Mouse (Mus musculus): ENCODE measurements at regions not wholly inside any gene's neighbourhood (a gene's known extent, or its start where the extent isn't known, plus 50 kb on each side); places are given as distances from the start of the nearest gene placed in this dataset.
A peak's percentile ranks its signal among the peaks of the same experiment; 100 is the strongest.

GRCm38 (mm10) chr17:85932360-85933132 lies 212.4 kb downstream of the Srbd1 start:
- no peak for DNase-seq (ENCODE audit: low spot score in 2 of 2)

DNA sequence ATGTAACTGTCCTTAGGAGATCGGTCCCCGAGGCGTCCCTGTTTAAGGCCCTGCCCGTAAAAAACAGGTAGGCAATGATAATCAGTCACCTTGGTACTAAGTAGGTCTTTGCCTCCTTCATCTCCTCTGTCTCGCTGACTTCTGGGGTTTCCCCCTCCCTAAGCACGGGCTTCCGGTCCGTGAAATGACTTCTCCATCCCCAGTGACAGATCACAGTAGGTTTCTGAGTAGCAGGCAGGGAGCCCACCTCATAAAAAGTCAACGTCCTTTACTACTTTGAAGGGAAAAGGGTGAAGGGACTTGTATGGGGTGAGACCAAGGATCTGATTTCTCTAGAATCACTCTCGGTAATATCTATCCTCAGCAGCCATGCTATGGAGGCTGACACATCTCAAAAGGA lies 213.0 kb downstream of the Srbd1 start:
- no peak for DNase-seq (ENCODE audit: low spot score in 2 of 2)

GRCm38 (mm10) chr17:85930789-85931188 lies 214.2 kb downstream of the Srbd1 start:
- DNase-seq (ENCODE audit: low spot score in 2 of 2): no peak

DNA sequence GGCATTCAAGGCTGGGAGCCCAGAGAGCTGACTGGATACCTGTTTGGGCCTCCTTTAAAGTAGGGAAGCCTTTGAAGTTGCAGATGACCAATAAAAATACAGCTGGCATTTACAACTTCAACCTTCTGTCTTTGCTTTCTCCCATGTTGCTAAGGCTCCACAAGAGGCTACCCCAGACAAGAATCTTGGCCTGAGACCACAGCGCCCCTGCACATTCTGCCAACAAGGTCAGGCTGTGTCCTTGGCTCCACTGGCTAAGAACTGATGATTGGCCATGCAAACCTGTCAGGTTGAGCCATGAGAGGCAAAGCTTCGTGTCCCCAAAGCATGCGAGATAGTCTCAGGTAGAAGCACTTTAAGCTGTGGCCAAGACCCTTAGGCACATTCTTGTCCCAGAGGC lies 214.6 kb downstream of the Srbd1 start:
- peak in 1 of 2 experiments; percentile 22 for DNase-seq (ENCODE audit: low spot score in 2 of 2)

GRCm38 (mm10) chr17:85929699-85930286 lies 215.2 kb downstream of the Srbd1 start:
- DNase-seq (ENCODE audit: low spot score in 2 of 2): no peak

DNA sequence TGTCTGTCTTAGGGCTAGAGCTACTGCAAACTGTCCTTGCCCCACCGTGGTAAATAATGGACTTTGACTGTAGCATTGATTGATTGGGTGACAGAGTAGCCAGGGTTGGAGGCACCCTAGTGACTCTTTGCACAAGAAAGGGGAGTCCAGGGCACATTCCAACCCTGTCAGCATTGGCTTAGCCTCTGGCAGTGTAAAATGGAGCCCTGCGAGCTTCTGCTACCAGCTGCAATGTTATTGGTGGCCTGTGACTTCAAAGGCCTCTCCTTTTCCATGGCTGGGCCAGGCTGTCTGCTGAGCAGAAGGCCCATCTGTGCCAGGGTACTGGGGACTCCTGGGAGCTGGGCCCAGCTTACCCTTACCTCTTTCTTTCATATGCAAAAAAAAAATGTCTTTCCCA lies 216.4 kb downstream of the Srbd1 start:
- DNase-seq (ENCODE audit: low spot score in 2 of 2): no peak

DNA sequence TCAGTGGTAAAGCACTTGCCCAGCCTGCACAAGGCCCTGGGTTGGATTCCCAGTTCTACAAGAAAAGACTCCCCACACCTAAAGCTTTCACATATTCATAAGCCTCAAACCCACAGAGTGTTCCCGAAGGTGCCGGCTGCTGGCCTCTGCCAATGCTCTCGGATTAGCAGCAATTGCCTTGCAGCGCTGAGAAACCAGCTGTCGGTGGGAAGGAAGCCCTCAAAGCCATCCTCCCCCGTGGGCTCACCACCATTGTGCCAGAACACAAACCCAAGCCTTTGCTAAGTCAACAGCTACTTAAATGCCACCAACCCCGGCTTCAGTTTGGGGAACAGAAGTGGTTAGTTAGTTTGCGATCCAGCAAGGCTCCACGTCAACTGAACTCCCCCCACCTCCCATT lies 217.7 kb downstream of the Srbd1 start:
- no peak for DNase-seq (ENCODE audit: low spot score in 2 of 2)

GRCm38 (mm10) chr17:85926044-85926443 lies 218.9 kb downstream of the Srbd1 start:
- no peak for DNase-seq (ENCODE audit: low spot score in 2 of 2)

DNA sequence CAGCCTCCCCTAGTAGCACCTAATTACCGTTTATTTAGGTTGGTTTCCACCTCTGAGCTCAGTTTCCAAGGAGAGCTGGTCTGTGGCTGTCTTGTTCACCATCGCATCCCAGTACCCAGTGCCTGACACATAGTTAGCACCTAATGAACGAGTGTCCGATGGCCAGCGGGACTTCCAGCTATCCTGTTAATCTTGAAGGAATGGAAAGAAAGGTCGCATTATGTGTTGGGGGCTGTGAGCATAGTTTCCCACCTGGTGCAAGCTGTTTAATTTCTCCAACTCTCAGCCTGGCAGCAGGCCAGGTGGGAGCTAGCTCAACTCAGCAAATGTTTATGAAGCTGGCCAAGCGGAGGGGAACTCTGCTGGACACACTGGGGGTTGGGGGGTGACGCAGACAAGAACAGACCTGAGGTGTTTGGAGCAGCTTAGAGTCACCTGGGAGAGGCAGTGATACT lies 223.7 kb downstream of the Srbd1 start:
- DNase-seq (ENCODE audit: low spot score in 2 of 2): no peak

- DNase-seq (ENCODE audit: low spot score in 2 of 2): no peak
Measured at GRCm38 (mm10) chr17:85919868-85920267, 225.1 kb downstream of the Srbd1 start.

- no peak for DNase-seq (ENCODE audit: low spot score in 2 of 2)
Measured at GRCm38 (mm10) chr17:85915870-85916269, 227.8 kb upstream of the Six2 start.

GRCm38 (mm10) chr17:85914062-85914461 lies 226.0 kb upstream of the Six2 start:
- DNase-seq (ENCODE audit: low spot score in 2 of 2): no peak

- no peak for DNase-seq (ENCODE audit: low spot score in 2 of 2)
Measured at GRCm38 (mm10) chr17:85908709-85909108, 220.6 kb upstream of the Six2 start.

- no peak for DNase-seq (ENCODE audit: low spot score in 2 of 2)
Measured at GRCm38 (mm10) chr17:85906597-85907187, 218.6 kb upstream of the Six2 start.

DNA sequence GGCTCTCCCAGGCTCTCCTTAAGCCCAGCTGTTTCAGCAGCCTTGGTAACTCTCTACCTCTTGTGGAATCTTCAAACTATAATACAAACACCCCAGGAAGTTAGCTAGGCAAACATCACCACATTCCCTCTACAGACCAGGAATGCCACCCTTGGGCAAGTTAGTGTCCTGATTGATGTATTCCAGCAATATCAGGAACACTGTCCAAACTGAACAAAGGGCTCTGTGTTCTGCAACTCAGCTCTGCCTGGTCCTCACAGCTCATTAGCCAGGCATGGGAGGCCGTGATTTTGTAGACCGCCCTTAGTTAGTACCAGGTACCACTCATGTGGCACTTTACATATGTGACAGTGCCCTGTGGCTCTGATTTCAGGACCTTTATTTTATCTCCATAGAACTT lies 214.5 kb upstream of the Six2 start:
- no peak for DNase-seq (ENCODE audit: low spot score in 2 of 2)

DNA sequence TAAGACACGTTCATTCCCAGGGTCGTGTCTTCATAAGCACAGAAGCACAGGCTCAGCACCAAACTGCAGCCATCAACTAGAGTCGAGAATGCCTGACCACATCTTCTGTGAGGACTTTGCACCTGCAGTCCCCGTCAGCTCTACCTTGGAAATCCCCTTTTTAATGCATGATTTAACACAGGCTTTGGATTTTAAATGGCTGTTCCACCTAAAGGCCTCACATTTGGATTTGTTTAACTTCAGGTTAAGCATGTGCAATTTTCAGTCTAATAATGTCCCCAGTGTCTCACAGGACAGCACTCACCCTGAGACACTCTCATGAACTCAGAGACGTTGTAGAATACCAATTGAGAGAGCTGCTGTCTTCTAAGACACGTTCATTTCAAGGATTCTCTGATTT lies 211.0 kb upstream of the Six2 start:
- no peak for DNase-seq (ENCODE audit: low spot score in 2 of 2)

DNA sequence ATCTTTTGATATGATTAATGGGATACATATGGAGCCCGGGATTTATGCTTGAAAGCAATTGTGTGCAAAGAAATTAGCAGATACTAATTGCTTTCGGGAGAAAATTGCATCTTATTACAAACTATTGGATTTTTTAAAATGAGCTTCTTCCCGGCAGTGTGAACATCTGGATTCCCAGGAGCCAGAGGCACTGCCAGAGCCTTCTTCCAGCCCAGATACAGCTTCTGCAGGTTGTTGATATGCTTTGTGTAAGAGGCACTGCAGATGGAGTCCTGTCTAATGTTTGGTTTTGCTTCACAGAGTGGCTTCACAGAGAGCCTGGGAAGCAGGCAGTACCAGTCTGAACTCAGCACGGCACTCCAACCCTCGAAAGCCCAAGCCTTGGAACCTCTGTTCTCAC lies 207.9 kb upstream of the Six2 start:
- no peak for DNase-seq (ENCODE audit: low spot score in 2 of 2)

GRCm38 (mm10) chr17:85891243-85891642 lies 203.2 kb upstream of the Six2 start:
- no peak for DNase-seq (ENCODE audit: low spot score in 2 of 2)

DNA sequence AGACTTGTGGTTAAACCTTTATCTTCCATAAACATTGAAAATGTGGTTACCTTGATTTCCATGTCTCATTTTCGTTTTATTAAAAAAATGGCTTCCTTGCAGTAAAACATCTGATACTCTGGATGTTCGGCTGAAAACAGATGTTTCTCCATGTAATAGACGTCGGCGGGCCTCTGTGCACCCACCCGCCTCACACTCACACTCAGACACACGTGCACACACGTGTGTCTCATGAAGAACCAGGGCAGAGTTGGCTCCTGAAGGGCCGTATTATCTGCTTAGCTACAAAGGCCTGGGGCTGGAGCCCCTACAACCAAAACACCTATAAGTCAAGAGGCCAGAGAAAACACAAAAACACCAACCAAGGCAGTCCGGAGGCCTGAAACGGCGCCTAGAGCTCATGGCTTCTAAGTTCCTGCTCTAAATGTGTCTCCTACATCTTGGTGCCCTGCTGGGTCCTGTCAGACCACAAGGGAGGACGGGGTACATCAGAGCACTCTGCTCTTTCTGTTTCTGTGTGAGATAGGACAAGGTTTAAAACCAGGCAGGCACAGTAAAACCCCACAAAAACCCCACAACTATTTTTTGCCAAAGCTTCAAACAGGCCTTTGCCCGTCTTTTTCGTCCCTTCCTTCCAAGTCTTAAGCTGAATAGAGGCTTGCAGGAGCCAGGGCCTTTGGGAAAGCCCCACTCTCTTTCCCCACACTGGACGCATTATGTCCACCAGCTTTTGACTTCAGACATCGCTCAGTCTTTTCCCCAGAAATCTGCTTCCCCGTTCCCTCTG lies 201.9 kb upstream of the Six2 start:
- no peak for DNase-seq (ENCODE audit: low spot score in 2 of 2)

DNA sequence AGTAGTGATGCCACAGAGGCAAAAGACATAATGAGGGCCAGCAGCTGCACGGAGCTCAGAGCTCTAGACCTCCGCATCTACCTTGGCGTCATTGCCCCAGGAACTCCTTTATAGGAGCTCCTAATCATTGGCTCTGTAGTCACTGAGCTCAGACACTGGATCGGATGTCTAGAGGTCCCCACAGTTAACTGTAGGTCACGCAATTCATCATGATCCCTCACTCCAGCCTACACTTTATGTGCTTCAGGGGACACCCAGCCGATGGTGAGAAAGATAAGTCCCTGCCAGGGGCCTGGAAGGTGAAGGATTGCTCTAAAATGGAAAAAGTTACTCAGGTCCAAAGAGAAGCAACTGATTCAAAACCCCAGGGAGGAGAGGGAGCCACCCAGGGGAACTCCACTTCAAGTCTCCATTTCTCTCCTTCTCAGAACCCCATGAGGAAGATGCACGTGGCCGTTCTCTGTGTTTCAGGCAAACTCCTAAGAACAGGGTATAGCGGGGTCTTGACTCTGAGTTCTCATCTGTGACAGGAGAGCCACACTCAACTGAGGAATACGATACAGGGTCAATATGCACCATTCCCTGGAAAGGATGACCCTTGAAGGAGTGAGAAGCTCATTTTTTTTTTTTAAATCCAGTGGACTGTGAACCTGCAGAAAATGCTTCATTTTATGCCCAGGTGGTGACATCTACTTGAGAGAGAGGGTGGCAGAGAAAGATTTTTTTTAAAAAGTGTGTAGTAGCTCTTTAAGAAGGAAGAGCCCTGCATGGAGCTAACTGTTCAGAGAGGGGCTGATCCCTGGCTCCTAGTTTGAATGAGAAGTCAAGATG lies 200.7 kb upstream of the Six2 start:
- no peak for DNase-seq (ENCODE audit: low spot score in 2 of 2)

DNA sequence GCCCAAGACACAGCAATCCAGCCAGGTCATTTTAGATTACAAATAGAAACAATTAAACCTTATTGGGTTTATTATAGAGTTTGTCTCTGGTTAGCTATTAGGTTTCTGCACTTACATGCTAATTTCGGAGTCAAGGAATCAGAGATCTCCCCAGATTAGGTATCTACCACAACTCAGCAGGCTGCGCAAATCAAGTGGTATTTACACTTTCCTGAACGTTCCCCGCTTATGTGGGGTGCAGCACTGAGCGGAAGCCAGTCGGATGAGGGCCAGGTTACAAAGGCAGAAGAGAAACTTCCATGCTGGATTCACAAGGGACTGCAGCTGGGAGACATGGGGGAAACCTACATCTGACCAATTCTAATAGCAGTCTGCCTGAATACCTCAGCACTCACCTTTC lies 198.6 kb upstream of the Six2 start:
- no peak for DNase-seq (ENCODE audit: low spot score in 2 of 2)
